Mouse (Mus musculus) kidney, postnatal 4 days (tissue): ENCODE measurements around the gene Nup160.

ENCODE experiments used
- DNase-seq, 2 experiments: peaks; one replicate each; pipeline ENCODE4 v3.0.0; 2021; ENCODE audit warnings: mixed read lengths in 2 of 2

Gene Nup160

DNA sequence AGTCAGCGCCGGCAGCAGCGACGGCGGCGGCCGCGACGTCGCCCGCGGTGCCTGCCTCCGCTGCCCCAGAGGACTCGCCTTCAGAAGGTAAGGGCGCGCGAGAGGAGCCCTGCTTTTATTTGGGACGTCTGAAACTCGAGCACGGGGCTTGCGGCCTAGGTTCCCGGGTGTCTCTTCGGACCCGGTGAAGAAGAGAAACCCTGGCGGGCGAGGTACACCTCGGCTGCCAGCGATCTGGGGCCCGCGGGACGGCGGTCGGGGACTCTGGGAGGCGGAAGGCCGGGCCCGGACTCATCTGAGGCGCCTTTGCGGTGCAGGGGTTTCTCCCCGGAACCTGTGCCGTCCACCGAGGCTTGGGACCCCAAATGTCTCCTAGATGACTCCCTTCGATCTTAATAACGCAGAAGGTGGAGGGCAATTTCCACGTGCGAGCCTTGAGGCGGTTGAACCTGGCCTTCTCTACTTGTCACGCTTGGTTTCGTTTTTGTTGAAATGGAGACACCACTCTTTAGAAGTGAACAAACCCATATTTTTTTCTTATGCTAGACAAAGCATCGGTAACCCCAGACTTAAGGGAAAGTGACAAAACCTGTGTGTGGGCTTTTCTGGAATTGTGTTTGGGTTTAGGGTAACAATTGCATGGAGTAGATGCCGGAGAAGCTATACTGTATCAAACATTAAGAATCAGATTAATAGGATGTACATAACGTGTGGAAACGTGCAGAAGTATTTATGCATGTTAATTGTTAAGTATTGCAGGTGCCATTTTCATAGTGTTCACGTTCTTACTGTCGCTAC lies 68.9 kb downstream of the Nup160 start:
- no peak for DNase-seq

DNA sequence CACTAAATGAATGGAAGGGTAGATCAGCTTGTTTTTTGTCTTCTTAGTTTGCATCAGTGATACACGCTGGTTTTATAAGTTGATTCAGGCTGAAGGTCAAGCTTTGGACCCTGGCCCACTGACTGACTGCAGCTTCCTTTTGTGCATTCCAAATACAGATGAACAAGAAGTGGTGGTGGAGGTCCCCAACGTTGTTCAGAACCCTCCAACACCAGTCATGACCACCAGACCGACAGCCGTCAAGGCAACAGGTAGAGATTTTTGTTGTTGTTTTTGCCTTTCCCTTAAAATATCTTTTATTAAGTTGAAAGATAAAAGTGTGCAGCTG lies 69.5 kb downstream of the Nup160 start:
- peak; percentile 34 to 39 for DNase-seq

DNA sequence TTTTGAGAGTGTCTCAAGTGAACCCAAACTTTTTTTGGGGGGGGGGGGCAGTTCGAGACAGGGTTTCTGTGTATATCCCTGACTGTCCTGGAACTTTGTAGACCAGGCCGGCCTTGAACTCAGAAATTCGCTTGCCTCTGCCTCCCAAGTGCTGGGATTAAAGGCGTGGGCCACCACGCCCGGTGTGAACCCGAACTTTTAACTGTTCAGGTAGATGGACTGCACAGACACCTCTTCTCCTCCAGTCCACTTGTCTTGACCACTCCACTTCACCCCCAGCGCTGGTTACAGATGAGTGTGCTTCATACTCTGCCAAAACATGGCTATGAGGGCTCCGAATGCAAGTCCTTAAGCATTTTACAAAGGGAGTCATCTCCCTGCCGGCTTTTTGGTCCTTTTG lies 70.1 kb downstream of the Nup160 start:
- DNase-seq = no peak

DNA sequence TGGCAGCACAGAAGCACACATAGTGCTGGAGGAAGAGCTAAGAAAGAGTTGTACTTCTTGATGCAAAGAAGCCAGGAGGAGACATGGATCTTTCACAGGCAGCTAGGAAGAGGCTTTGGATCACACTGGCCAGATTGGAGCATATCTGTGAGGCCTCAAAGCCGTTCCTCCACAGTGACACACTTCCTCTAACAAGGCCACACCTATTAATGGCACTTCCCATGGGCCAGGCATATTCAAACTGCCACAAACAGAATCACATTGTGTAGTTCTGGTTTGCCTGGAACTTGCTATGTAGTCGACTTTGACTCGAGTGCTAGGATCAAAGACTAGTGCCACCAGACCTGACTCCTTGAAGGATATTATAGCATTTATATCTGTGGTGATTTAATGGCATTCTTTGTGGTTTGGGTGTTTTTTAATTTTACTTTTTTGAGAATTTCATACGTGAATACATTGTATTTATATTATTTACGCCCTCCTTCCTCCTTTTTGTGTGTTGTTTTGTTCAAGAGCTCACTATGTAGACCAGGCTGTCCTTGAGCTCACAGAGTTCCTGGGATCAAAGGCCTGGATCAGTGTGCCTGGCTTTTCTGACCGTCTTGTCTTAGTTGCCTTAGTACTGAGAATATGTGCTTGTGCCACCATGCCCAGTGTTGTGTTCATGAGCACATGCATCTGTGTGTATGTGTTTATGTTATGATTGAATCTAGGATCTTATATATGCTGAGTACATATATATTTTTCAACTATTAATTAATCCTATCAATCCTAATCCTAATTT lies 72.9 kb downstream of the Nup160 start:
- no peak for DNase-seq

DNA sequence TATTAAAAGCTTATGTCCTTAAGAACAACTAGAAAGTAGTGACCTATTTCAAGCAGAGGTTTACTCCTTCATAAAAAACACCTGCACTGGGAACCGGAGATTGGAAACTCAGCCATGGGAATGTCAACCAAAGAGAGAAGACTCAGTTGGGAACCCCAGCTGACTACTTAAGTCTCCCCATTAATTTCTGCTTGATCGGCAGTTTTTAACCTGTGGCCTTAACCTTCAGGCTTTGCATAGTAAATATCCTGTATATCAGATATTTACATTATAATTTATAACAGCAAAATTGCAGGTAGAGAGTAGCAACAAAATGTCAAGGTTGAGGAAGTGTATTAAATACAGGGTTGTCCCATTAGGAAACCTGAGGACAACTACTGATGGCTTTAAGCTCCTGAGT lies 76.5 kb downstream of the Nup160 start:
- DNase-seq = no peak

DNA sequence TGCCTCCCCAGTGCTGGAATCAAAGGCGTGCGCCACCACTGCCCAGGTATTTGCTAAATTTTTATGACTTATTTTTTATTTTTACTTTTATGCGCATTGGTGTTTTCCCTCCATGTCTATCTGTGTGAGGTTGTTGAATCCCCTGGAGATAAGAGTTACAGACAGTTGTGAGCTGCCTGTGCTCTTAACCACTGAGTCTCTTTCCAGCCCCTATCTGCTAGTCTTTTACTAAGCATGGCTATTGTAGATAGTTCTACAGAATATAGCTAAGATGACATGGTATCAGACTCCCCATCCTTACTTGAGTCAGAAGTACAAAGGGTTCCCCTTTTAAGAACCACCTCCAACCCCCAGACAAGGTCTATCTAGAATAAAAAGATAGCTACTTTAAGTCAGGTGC lies 77.2 kb downstream of the Nup160 start:
- no peak for DNase-seq

- DNase-seq = no peak
Measured at GRCm38 (mm10) chr2:90765123-90765522, 88.1 kb downstream of the Nup160 start.

DNA sequence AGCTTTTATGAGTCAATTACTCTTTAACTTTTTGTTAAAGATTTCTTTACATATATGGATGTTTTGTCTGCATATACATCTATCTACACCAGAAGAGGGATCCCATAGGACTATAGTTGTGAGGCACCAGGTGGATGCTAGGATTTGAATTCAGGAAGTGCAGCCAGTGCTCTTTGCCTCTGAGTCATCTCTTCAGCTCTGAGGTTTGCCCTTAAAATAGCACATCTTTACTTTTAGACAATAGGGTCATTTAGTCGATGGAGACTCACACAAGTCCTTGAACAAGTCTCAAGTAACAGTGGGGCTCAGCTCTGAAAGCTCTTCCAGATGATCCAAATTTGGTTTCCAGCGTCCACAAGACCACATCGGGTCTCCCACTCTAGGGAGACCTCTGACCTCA lies 104.3 kb downstream of the Nup160 start:
- no peak for DNase-seq

DNA sequence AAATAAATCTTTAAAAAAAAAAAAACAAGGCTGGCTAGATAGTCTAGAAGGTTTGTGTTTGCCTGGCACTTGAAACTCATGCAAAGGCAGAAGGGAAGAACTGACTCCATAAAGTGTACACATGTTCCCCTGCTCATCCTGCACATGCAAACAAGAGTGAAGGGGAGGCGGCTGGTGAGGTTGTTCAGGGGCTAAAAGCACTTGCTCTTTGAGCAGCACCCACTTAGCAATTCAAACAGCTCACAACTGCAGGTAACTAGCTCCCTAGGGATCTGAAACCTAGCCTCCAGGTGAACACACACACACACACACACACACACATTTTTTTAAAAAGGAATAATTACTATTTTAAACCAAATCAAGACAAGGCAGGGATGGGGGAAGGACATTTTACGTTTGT lies 104.9 kb downstream of the Nup160 start:
- no peak for DNase-seq

- peak; percentile 45 to 64 for DNase-seq
Measured at GRCm38 (mm10) chr2:90782458-90782857, 105.4 kb downstream of the Nup160 start, which contains the start of gene Agbl2. Gene Agbl2, plus strand, starts transcription at chr2:90782727.

- peak; percentile 29 to 58 for DNase-seq
Measured at GRCm38 (mm10) chr2:90782901-90783486, 106.0 kb downstream of the Nup160 start.
